Mouse (Mus musculus): ENCODE results near the gene Grin2a.

DNA sequence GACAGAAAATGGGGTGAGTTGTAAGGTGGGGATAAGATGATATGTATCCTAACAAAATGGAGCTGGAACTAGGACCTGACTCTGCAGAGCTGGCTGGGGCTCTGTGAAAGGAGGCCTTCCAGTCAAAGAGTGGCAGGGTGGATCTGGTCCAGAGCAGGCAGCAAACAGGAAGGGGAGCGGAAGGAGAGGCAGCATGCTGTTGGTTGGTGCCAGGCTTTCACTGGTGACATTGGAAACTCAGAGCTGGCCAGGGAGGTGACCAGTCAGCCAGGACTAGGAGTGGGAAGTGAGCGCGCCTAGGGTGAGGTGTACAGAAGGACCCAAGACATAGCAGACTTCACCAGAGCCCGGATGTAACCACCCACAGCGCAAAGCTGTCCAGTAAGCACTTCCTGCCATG, 267.8 kb downstream of the Grin2a start:
- TF ChIP-seq POLR2A (IDR thresholded peaks at IDR 0.05; ENCODE audit: low read depth, low read length) (no peak), CTCF (conservative IDR thresholded peaks at IDR 0.05; ENCODE audit: insufficient read depth, insufficient read length, low read depth, low read length) (no peak)
